Mouse (Mus musculus) olfactory bulb, adult 2 months (tissue): Measurements from ENCODE around the gene Gsc2. TPM values are rescaled to one million over a fixed set of nuclear protein-coding genes. Genes with fewer than 3 reads are reported as not detected.
"Not testable (repeated sequence)": the region's sequence is repeated elsewhere in the genome, so short reads cannot be mapped to it uniquely, and the experiment has no call there.

Source experiments
- H3K27ac ChIP-seq: fragments of 200-500 bp; 2 replicates; pipeline ENCODE4 v1.5.1; 2012; ENCODE audit warnings: low read depth, low read length; ENCODE audit not compliant: insufficient read depth
- H3K4me1 ChIP-seq: fragments of 200-500 bp; 2 replicates; pipeline ENCODE4 v1.6.1; 2012; ENCODE audit warnings: low read length; ENCODE audit not compliant: control insufficient read depth, insufficient read depth
- H3K4me3 ChIP-seq: fragments of 200-500 bp; 2 replicates; pipeline ENCODE4 v1.5.1; 2012; ENCODE audit warnings: mild to moderate bottlenecking, low read depth, low read length, moderate library complexity; ENCODE audit not compliant: insufficient read depth
- CTCF ChIP-seq: fragments of 200-500 bp; IDR thresholded peaks from 2 replicates; pipeline ENCODE4 v1.5.1; 2012; ENCODE audit warnings: low read depth, mild to moderate bottlenecking, low read length, moderate library complexity; ENCODE audit not compliant: insufficient read depth
- POLR2A ChIP-seq: fragments of 200-500 bp; IDR thresholded peaks from 2 replicates; pipeline ENCODE4 v1.6.1; 2012; ENCODE audit warnings: mild to moderate bottlenecking, low read depth, low read length, moderate library complexity; ENCODE audit not compliant: insufficient read depth
- WGBS: fragments of 180-500 bp; shearing (Covaris S2); methylation state at CpG from one replicate; pipeline ENCODE4 v1.1.7; 2018; 5-methylcytosine and 5-hydroxymethylcytosine counted together
- polyA plus RNA-seq: library from polyadenylated mRNA; stranded (reverse); fragments of >200 nt; gene quantifications from 2 replicates; pipeline ENCODE4 v1.2.4, GENCODE M21; 2012; ENCODE audit warnings: low replicate concordance; ENCODE audit not compliant: missing spikeins, insufficient read depth, insufficient read length

Gsc2 gene
- polyA plus RNA-seq = not detected in 2 replicates

GRCm38 (mm10) chr16:17914307-17915249 is at the start of gene Gsc2:
Gsc2 (minus strand) TSS chr16:17915059.
- Histone ChIP-seq H3K4me3 (peak within 1 kb of the TSS; percentile 9), H3K4me1 (peaks cover 19% of the 10 kb centered on the region), H3K27ac (no peak within 1 kb of the TSS)
- WGBS = under 1% methylated on average over 106 of the region's 106 CpGs
- TF ChIP-seq CTCF (no peak), POLR2A (no peak)

DNA sequence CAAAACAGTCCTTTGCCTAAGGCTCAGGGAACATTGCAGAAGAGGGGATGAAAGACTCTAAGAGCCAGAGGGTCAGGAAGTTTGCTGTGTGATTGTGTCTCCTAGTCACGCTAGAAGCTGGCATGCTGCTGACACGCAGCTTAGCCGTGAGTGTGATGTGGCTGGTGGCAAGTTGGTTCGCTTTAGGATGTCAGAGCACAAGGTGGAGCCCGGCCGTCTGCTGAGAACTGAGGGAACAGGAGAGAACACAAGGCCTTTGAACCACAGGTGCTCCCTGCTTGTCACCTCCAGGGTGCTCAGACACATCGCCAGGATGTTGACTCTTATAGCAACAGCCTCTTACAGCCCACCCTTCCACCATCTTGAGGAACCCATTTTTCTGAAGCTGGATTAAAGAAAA is 47.2 kb upstream of the Gsc2 start:
- Histone ChIP-seq H3K4me3 (no peak overlapping the region), H3K4me1 (no peaks in the 10 kb centered on the region; the same call in 1 of the 2 replicates), H3K27ac (no peak overlapping the region)
- WGBS = 87% methylated on average over 7 of the region's 7 CpGs
- no peak for TF ChIP-seq POLR2A
- TF ChIP-seq CTCF = no peak

- WGBS = 94% methylated on average over 17 of the region's 17 CpGs
- H3K4me1 ChIP-seq, H3K27ac ChIP-seq, H3K4me3 ChIP-seq: not testable (repeated sequence)
These were observed 41.3 kb upstream of the Gsc2 start for GRCm38 (mm10) chr16:17956052-17956638.

GRCm38 (mm10) chr16:17951618-17952017 is 36.8 kb upstream of the Gsc2 start:
- WGBS = 89% methylated on average over 4 of the region's 4 CpGs
- TF ChIP-seq CTCF = no peak
- no peak for TF ChIP-seq POLR2A
- Histone ChIP-seq H3K4me1 (no peaks in the 10 kb centered on the region), H3K4me3 (no peak overlapping the region), H3K27ac (no peak overlapping the region)

DNA sequence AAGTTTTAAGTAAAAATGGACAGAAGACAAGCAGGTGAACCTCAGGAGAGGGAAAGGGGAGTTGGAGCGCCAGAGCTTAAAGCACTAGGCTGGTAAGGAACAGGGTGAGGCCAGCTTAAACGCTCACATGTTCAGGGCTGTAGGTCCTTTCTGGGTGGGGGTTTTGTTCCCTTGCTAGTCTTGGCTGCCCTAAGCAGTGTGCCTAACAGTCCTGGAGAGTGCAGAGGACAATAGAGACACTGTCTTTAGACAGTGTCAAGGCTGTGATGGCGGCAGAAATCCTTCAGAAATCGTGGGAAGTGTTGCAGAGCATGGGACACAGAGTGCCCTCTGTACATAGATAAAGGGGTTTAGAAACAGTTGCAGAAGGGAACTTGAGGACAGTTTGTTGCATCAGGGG is 35.2 kb upstream of the Gsc2 start:
- 40% methylated on average over 4 of the region's 4 CpGs for WGBS
- no peak for TF ChIP-seq CTCF
- TF ChIP-seq POLR2A = no peak
- no peak overlapping the region for H3K27ac ChIP-seq
- no peak overlapping the region for H3K4me3 ChIP-seq
- peaks cover 5% of the 10 kb centered on the region for H3K4me1 ChIP-seq

GRCm38 (mm10) chr16:17949421-17949877 is 34.6 kb upstream of the Gsc2 start:
- TF ChIP-seq CTCF = no peak
- Histone ChIP-seq H3K4me3 (no peak overlapping the region), H3K27ac (no peak overlapping the region), H3K4me1 (peaks cover 7% of the 10 kb centered on the region)
- WGBS = 34% methylated on average over 2 of the region's 2 CpGs

GRCm38 (mm10) chr16:17945081-17945831 is 30.4 kb upstream of the Gsc2 start:
- no peak for TF ChIP-seq CTCF
- no peak for TF ChIP-seq POLR2A
- 44% methylated on average over 7 of the region's 7 CpGs for WGBS
- Histone ChIP-seq H3K27ac (no peak overlapping the region), H3K4me1 (peaks cover 9% of the 10 kb centered on the region), H3K4me3 (no peak overlapping the region)

- Histone ChIP-seq H3K4me3 (no peak overlapping the region), H3K4me1 (peaks cover 9% of the 10 kb centered on the region), H3K27ac (no peak overlapping the region)
- TF ChIP-seq CTCF (no peak), POLR2A (no peak)
- WGBS = 60% methylated on average over 8 of the region's 8 CpGs
These were observed 28.6 kb upstream of the Gsc2 start for GRCm38 (mm10) chr16:17943466-17943865.

GRCm38 (mm10) chr16:17939255-17939751 is 24.4 kb upstream of the Gsc2 start:
- Histone ChIP-seq H3K4me3 (no peak overlapping the region), H3K4me1 (peaks cover 2% of the 10 kb centered on the region; the same call in 1 of the 2 replicates), H3K27ac (no peak overlapping the region)
- TF ChIP-seq POLR2A (no peak), CTCF (no peak)
- WGBS = 43% methylated on average over 9 of the region's 9 CpGs
